Mouse (Mus musculus) adrenal gland, postnatal 4 days (tissue): ENCODE measurements around the gene Arvcf. TPM values are rescaled to one million over a fixed set of nuclear protein-coding genes. Genes with fewer than 3 reads are reported as not detected.

Source experiments
- DNase-seq, 2 experiments: peaks; one replicate each; pipeline ENCODE4 v3.0.0; 2021 to 2022; ENCODE audit warnings: low spot score in 2 of 2, mixed read lengths in 2 of 2
- long read RNA-seq, 2 experiments: library from polyadenylated mRNA; stranded (forward); transcript quantifications; one replicate each; pipeline ENCODE4 v2.0.0; 2021
- total RNA-seq, 2 experiments: library from RNA; stranded (reverse); gene quantifications; 2 replicates each; pipeline ENCODE4 v1.2.3; 2021

The Arvcf gene
- 10 to 100 TPM; 56.9 to 59.4 TPM for total RNA-seq
- long read RNA-seq, experiment 1, full-length matches to known transcripts: 11 of 36 reads
- long read RNA-seq, experiment 1, partial matches to known transcripts: 12 of 36 reads
- long read RNA-seq, experiment 1, other reads (novel, unspliced or antisense): 13 of 36 reads
- long read RNA-seq, experiment 2, full-length matches to known transcripts: 65 of 128 reads
- long read RNA-seq, experiment 2, partial matches to known transcripts: 46 of 128 reads
- long read RNA-seq, experiment 2, other reads (novel, unspliced or antisense): 17 of 128 reads

DNA sequence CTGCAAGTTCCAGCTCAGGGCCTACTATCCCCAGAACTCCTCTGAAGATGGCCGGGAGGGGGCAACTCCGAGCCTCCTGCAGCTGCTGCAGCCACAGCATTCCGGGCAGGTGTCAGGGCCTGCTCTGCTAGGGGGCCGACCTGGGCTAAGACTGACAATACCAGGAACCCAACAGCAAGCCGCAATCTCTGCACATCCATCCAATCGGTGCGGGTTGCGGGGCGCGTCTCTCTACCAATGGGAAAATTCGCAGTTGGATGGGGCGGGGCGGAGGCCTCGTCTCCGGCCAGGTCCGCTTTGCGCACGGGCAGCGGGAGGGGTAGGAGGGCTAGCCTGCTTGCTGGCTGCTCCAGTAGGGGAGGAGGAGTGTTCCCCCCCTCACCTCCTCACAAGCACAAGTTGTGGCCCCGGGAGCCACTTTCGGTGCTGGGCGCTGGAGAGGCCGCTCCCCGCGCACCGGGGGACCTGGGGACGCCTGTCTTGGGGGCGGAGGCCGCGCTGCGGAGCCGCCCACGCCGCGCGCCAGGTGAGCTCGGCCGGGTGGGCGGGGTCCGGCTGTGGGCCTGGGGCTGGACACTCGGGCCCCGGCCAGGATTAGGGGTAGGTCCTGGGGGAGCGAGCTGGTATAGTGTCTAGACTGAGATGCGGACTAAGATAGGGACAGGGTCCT, at the start of gene Arvcf, which contains the start of gene Tango2:
Gene Arvcf (plus strand): TSS at position 252 of the 670 bp plus-strand sequence.
Gene Tango2 (minus strand): TSS at position 173 of the 670 bp plus-strand sequence.
- DNase-seq: peak; percentile 69 to 86

DNA sequence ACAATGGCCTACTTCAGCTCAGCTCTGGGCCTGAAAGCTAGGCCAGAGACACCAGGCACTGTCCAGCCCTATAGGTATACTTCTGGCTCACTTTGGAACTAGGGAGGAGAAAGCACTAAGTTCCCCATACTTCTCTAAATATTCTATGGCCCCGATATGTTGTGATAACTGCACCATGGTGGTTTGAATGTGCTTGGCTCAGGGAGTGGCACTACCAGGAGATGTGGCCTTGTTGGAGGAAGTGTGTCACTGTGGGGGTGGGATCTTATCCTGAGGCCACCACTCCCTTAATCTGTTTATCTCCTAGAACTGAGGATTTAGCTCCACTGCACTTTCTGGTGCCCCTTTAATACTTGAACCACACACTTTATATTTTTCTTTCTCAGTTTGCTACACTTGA, 39.8 kb upstream of the Arvcf start:
- DNase-seq: no peak

DNA sequence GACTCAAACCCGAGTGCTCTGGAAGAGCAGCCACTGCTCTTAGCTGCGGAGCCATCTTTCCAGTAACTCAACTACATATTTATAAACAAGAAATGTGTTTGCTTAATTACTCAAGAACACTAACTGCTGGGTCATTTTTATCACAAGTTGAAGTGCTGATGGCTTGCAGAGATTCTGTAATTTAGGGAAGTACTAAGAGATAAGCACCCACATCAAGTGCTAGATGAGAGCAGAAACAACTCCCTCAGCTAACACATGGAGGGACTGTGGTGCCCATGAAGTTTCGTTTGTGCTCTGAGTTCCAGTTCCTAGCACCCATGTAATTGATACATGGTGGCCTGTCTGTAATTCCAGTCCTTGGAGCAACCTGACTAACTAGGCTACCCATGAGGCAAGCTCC, 29.0 kb upstream of the Arvcf start:
- DNase-seq: no peak

DNA sequence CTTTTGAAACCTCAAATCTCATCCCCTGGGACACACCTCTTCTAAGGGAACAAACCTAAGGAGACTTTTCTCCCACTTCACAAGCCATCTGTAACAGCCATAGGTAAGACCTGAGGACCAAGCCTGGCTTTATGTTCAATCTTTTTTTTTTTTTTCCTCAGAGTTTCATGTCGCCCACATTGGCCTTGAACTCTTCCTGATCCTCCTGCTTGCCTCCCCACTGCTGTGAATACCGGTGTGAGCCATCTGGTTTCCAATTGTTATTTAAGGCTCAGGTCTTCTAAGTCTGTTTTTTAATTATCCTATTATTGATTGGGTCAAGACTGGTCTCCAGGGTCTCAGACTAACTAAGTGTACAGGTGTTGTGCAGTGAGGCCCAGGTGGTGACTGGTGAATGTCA, 26.5 kb upstream of the Arvcf start:
- DNase-seq: no peak

DNA sequence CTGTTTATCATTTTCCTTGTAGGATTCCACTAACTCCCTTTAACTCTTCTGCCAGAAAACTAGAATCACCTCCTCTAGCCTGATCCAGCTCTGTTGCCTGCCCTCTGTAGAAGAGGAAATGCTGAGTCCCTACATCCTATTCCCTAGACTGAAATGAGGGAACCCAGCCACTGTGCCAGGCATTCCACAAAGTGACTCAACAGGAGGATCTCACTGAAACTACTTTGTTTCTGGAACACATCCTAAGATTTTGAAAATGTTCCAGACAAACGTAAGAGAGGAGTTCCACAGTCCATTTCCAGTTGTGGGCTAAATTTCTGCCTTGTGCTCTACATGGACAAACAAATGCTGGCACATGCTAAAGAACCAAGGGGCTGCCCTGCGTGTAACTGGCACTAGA, 24.5 kb upstream of the Arvcf start:
- no peak for DNase-seq

DNA sequence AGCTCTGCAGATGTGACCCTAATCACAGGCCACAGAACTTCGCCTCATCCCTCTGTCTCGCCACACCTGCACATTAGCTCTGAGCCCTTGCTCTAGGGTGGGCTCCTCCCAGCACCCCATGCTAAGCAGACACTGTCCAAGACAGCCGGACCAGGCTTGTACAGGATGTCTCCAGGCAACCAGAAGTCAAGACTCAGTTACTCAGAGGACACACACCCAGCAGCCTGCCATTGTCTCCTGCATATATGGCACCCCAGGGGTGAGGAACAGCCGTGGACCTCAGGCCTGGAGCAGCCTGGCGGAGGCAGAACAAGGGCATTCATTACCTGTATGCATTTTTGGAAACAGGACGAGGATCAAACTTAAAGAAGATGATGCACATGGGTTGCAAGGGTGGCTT, 24.0 kb upstream of the Arvcf start:
- no peak for DNase-seq

DNA sequence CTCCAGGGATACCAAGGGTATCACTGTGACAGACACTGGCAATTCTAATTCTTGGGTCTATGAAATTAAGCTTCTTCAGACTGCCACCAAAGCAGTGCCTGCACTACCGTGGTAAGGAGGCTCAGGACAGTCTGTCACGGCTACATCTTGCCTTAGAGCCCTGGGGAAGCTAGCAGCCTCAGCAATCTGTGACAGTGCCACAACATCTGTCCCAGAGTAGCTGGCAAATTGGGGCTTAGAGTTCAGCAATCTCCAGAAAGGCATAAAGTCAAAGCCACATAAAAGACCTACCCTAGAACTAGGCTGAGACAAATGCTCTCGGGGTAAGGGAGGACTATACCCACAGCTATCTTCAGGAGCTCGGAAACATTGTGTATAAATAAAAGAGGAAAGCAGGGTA, 22.2 kb upstream of the Arvcf start:
- DNase-seq: no peak

DNA sequence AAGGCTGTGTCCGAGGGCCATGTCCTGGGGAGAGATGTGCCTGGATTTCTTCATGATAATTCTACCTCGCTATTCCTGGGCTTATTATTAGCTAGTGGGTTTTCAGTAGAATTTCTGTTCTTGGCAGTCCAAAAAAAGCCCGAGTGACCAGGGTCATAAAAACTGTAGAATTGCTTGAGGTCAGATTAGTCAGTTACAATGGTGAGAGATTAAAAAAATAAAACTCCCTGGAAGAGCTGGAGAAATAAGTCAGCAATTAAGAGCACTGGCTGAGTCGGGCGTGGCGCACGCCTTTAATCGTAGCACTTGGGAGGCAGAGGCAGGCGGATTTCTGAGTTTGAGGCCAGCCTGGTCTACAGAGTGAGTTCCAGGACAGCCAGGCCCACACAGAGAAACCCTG, 20.0 kb upstream of the Arvcf start:
- DNase-seq: no peak

DNA sequence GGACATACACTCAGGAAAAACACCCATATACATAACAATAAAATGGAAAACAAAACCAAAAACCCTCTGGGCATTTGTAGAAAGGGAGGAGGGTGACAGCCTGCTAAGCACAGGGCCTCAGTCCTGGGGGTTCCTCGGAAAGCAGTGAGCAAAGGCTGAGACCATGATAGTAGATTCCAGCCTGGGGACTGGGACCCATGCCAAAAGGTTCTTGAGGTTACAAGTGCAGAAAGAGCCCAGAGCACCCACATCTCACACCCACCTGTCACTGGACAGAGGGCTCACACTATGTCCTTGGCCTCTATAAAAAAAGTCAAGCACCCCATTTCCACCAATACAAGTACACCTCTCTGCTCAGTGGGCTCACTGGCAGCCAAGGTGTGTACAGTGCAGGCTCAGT, 19.5 kb upstream of the Arvcf start:
- no peak for DNase-seq

DNA sequence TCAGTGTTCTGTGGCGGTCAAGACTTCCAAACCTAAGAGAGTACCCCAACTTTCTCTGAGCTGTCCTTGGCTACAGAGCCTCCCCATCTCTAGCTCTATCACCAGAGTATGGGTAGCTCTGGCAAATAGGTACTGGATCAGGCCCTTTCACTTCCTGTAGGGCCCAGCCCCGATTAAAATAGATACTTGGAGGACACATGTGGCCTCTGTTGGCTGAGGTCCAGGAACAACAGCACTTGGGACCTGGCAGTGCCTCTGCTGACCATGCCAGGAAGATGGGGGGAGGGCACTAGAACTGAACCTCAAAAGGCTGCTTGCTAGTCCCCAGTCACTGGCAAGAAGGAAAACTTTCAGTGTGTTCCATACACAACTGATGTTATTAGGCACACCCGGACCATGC, 14.0 kb upstream of the Arvcf start:
- DNase-seq: no peak

DNA sequence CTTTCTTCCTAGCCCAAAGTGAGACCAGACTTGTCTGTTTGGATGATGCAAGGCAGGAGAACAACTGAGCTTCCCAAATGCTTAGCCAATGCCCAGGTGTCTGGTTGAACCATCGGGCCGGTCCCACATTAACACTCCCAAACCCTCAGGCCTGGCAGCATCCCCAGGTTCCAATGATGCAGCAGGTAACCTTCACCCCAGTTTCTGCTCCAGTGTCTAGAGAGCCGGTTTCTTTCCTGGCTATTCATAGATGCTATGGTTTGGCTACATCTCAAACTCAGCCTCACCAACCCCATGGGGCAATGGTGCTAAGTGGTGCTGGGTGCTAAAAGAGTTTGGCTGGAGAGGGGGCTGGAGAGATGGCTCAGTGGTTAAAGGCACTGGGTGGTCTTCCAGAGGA, 12.0 kb upstream of the Arvcf start:
- no peak for DNase-seq

DNA sequence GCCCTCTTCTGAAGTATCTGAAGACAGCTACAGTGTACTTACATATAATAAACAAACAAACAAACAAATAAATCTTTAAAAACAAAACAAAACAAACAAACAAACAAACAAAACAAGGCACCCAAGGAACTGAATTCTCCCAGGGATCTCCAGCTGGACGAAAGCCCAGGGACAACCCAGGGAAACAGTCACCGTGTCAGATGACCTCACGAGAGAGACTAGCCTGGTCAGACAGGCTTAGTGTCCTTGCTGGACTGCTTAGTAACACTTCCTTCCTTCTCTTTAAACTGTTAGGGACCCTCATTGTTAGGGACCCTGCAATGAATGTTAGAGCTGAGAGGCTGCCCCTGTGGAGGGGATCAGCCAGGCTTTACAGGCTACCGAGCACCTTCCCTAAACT, 10.7 kb upstream of the Arvcf start:
- no peak for DNase-seq

DNA sequence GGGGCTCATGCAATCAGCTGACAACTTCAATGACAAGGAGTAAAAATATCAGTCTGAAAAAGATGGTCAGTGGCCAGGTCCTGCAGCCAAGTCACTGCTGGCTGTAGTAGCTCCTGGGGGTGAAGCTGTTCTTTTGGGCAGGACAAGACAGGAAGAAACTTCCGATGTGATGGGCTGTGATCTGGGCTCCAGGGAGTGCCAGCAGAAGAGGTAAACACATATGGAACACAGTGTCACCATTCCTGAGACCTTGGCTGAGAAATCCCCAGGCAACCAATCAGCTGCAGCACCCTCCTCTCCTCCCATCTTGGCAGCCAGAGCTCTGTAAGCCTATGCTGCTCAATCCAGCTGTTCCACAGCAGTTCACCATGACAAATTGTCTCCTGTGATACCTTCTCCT, 8.1 kb upstream of the Arvcf start:
- no peak for DNase-seq

DNA sequence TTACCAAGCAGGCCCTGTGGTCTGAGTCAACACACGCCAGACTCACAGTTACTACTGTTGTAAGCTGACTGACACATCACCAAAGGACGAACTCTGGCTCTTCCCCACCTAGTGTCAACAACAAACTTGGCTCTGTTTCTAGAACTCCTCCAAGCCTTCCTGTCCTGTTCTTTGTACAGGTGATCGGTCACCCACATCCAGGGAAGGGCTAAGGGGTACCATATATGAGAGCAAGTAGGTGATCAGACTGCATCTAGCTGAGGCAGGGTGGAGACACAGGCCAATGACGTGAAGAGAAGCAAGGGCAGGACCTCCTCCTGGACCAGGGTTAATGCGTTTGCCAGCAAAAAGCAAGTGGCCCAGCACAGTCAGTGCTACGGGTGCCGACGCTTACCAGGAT, 6.4 kb upstream of the Arvcf start:
- DNase-seq: no peak

DNA sequence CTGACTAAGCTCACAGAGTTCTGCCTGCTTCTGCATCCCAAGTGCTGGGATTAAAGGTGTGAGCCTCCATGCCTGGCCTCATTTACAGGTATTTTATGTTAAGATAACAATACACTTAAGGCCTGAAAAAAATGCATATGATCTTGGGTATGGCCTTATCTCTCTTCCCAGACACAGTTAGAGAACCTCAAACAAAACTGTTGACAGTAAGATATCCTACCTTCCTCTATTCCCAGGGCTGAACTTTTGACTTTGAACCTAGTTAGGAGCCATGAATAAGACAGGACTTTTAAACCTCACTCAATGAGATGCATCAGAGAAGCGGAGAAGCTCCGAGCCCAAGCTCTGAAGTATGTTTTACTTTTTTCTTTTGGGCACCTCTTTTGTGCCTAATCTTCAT, 5.9 kb upstream of the Arvcf start:
- no peak for DNase-seq

DNA sequence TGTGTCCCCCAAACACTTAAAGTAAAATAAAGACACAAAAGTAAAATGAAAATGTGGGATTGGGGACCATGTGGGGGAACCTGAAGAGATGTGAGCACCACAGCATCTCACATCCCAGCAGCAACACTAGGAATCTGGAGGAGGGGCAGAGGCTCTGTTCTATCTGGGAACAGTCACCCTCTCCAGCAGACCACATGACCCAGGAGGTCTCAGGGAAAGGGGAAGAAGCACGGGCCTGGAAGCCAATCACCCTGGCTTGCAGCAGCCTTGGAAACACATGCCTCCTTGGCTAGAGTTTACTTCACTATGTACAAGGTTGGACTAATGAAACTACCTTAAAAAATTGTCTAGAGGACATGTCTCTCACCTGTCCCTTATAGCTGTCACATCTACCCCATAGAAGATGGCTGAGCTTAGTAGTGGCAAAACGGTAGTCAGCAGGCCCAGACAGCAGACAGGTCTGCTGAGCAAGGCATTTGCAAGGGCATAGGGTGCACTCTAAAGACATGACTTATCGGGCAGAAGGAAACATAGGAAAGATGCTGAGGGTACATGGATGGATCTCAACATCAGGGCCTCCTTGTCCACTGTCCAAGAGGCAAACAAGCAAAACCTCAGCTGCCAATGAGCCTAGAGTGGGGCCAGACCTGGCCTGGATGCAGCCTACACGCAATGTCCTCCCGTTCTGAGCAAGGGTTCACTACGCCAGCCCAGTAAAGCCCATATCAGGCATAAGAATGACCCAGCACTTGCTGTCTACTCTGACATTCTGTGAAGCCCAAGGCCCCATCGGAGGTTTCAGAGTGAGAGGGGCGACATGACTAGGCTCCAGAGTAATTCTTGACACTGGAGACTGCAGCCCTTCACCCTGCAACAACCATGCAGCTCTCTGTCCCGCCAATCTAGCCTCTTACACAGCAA, 5.1 kb upstream of the Arvcf start:
- no peak for DNase-seq

DNA sequence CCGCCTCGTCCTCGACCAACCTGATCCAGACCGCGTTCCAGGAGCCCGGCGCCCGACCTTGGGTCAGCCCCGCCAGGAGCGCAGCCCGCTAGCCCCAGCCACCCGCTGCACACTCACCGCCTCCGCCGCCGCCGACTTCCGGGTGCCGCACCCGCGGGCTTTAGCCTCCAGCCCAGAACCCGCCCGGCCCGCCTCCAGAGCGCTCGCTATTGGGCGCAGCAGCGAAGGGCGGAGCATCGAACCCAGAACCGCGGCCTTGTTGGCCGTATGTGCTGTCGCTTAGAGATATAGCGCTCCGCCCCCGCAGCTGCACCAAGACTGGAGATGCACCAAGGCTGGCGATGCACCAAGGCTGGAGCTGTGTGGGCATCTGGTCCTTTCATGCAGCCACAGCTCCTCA, 4.2 kb upstream of the Arvcf start:
- DNase-seq: peak; percentile 96 to 97

DNA sequence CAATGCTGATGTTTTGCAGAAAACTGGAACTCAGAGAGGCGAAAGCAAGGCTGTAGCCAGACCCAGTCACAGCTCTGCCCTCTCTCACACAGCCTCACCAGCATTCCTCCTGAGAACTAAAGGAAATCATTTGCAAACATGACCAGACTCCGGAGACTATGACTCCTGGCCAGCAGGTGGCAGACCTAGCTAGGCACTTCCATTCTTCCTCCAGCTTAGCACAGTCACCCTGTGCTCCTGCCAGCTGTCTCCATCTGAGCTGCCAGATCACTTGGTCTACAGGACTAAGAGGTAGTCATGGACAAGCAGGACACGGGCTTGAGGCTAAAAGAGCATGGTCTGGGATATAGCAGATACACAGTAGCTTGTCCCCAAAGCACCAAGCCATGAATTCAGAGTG, 2.7 kb upstream of the Arvcf start:
- DNase-seq: peak; percentile 60 to 63

DNA sequence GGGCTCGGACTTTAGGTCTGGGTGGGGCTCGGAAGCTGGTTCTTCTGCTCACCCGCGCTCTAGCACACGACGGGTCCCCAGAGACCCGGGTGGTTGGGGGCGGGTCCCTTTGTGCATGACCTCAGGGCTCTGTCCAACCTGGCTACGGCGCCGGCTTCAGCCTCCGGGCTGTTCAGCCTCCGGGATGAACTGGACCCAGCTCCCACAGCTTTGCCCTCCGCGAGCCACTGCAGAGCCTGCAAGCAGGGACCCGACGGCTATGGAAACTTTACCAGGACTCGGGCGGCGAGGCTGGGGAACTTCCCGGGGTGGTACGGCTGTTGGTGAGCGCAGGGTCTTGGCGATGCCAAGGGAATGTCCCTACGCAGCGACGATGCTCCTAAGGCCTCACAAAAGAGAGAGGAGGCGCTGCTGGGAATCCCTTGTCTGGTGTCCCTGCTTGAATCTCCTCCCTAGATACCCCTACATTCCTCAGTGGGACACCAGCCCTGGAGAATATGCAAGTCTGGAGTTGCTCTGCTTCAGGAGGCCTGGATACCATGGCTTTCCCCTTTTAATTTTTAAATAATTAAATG, 706 bp downstream of the Arvcf start:
- DNase-seq: no peak

DNA sequence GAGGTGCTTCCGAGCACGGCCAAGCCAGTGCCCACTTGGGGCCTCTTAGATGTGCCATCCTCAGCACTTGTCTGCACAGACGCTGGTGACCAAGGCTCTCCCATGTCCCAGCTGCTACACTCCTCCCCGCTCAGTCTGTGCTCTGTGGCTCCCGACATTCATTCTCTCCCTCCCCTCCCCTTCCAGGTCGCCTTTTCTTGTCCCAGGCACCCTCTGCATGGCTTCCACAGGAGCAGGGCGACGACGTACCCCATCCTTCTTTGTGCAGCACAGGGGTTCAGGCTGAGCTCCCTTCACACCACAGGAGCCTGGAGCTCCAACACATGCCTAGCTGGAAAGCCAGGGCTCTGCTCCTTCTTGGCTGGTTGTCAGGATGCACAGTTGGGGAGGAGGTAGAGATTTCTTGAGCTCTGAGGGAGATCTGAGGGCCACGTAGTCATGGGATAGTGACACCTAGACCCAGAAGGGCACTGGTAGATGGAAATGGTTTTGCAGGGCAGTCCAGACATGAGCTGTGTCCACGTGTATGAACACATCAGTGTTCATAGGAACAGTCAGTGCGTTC, 1.9 kb downstream of the Arvcf start:
- no peak for DNase-seq

DNA sequence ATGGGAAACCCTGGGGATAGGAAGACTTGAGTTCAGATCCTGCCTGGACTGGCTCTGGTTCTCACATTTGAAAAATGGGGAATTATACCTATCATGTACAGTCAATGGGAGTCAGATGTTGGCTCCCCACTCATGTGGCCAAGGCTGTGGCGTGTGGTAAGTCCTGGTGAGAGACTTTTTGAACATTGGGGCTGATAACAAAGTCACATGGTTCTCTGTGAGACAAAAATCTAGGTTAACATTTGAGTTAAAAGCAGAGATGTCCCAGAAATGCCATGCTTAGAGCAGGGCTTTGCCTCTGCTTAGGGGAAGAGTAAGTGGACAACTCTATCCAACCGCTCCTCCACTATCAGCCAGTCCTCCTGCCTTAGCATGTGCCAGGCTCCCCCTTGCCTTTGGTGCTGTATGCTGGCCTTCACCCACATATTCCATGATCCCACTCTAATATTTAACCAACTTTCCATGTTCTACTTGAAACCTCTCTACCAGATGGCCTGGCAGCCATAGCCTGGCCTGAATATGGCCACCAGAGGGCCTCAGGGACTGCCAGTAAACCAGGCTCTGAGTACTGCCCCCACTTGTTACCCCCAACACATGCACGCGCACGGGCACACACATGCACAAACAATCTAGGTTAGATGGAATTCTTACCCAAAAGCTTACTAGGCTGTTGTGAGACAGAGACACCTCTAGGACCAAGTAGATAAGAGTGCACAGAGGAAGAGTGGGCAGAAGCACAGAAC, 3.5 kb downstream of the Arvcf start:
- no peak for DNase-seq
